Mouse (Mus musculus): ENCODE measurements around the gene St6galnac5.

Gene St6galnac5

GRCm38 (mm10) chr3:152950299-152950698 is 31.7 kb downstream of the St6galnac5 start:
- DNase-seq (ENCODE audit: low read depth) = no peak

GRCm38 (mm10) chr3:152949233-152949777 is 32.7 kb downstream of the St6galnac5 start:
- no peak for DNase-seq (ENCODE audit: low read depth)

GRCm38 (mm10) chr3:152948556-152948955 is 33.5 kb downstream of the St6galnac5 start:
- no peak for DNase-seq (ENCODE audit: low read depth)

- DNase-seq (ENCODE audit: low read depth) = no peak
Observed at GRCm38 (mm10) chr3:152947031-152947640, 34.9 kb downstream of the St6galnac5 start.

- no peak for DNase-seq (ENCODE audit: low read depth)
Observed at GRCm38 (mm10) chr3:152944766-152945165, 37.3 kb downstream of the St6galnac5 start.

- DNase-seq (ENCODE audit: low read depth) = no peak
Observed at GRCm38 (mm10) chr3:152942985-152943384, 39.1 kb downstream of the St6galnac5 start.

GRCm38 (mm10) chr3:152941671-152942070 is 40.4 kb downstream of the St6galnac5 start:
- no peak for DNase-seq (ENCODE audit: low read depth)

GRCm38 (mm10) chr3:152936313-152936712 is 45.7 kb downstream of the St6galnac5 start:
- no peak for DNase-seq (ENCODE audit: low read depth)

- DNase-seq (ENCODE audit: low read depth) = no peak
Observed at GRCm38 (mm10) chr3:152933737-152934136, 48.3 kb downstream of the St6galnac5 start.

- DNase-seq (ENCODE audit: low read depth) = no peak
Observed at GRCm38 (mm10) chr3:152932544-152932943, 49.5 kb downstream of the St6galnac5 start.

- no peak for DNase-seq (ENCODE audit: low read depth)
Observed at GRCm38 (mm10) chr3:152932096-152932495, 50.0 kb downstream of the St6galnac5 start.

- DNase-seq (ENCODE audit: low read depth) = no peak
Observed at GRCm38 (mm10) chr3:152931354-152931753, 50.7 kb downstream of the St6galnac5 start.

GRCm38 (mm10) chr3:152929788-152930281 is 52.2 kb downstream of the St6galnac5 start:
- DNase-seq (ENCODE audit: low read depth) = no peak

- DNase-seq (ENCODE audit: low read depth) = no peak
Observed at GRCm38 (mm10) chr3:152929256-152929787, 52.7 kb downstream of the St6galnac5 start.

- no peak for DNase-seq (ENCODE audit: low read depth)
Observed at GRCm38 (mm10) chr3:152928287-152928975, 53.6 kb downstream of the St6galnac5 start.

GRCm38 (mm10) chr3:152926166-152926565 is 55.9 kb downstream of the St6galnac5 start:
- no peak for DNase-seq (ENCODE audit: low read depth)

- DNase-seq (ENCODE audit: low read depth) = no peak
Observed at GRCm38 (mm10) chr3:152925364-152925763, 56.7 kb downstream of the St6galnac5 start.

GRCm38 (mm10) chr3:152923530-152923929 is 58.5 kb downstream of the St6galnac5 start:
- no peak for DNase-seq (ENCODE audit: low read depth)

GRCm38 (mm10) chr3:152920365-152920764 is 61.7 kb downstream of the St6galnac5 start:
- no peak for DNase-seq (ENCODE audit: low read depth)

- DNase-seq (ENCODE audit: low read depth) = no peak
Observed at GRCm38 (mm10) chr3:152919101-152919500, 62.9 kb downstream of the St6galnac5 start.

GRCm38 (mm10) chr3:152917579-152917978 is 64.5 kb downstream of the St6galnac5 start:
- DNase-seq (ENCODE audit: low read depth) = no peak

GRCm38 (mm10) chr3:152914376-152914775 is 67.7 kb downstream of the St6galnac5 start:
- DNase-seq (ENCODE audit: low read depth) = no peak

GRCm38 (mm10) chr3:152913625-152914024 is 68.4 kb downstream of the St6galnac5 start:
- no peak for DNase-seq (ENCODE audit: low read depth)
